Mouse (Mus musculus): ENCODE results near the gene Slc7a7. TPM values are rescaled to one million over a fixed set of nuclear protein-coding genes. Genes with fewer than 3 reads are reported as not detected.

The Slc7a7 gene
- polyA plus RNA-seq, 1 experiment from 2014 or later = 4.3 TPM

GRCm38 (mm10) chr14:54409980-54410810 is 7.4 kb downstream of the Slc7a7 start:
- Histone ChIP-seq H3K27me3 (ENCODE audit: control insufficient read depth, insufficient read depth, low read length) (peaks cover 12% of the 10 kb centered on the region), H3K9ac (ENCODE audit: low read depth, low read length) (peak overlapping the region; percentile 31; the same call in 1 of the 2 replicates), H3K4me1 (replicated peaks; ENCODE audit: control insufficient read depth, insufficient read depth, low read length) (no peaks in the 10 kb centered on the region), H3K4me3 (ENCODE audit: low read depth, low read length) (no peak overlapping the region), H3K4me2 (replicated peaks; ENCODE audit: low read depth, low read length) (no peak overlapping the region), H3K27ac (ENCODE audit: low read depth, low read length) (peak overlapping the region; percentile 24), H3K36me3 (ENCODE audit: control insufficient read depth, insufficient read depth, low read length) (no peaks in the 10 kb centered on the region), H3K9me3 (ENCODE audit: control insufficient read depth, low read length) (no peaks in the 10 kb centered on the region)
- ATAC-seq (ENCODE audit: low FRiP score) (no peak), DNase-seq (ENCODE audit: low spot score) (peak; percentile 24)
- WGBS = 36% methylated on average over 17 of the region's 17 CpGs

DNA sequence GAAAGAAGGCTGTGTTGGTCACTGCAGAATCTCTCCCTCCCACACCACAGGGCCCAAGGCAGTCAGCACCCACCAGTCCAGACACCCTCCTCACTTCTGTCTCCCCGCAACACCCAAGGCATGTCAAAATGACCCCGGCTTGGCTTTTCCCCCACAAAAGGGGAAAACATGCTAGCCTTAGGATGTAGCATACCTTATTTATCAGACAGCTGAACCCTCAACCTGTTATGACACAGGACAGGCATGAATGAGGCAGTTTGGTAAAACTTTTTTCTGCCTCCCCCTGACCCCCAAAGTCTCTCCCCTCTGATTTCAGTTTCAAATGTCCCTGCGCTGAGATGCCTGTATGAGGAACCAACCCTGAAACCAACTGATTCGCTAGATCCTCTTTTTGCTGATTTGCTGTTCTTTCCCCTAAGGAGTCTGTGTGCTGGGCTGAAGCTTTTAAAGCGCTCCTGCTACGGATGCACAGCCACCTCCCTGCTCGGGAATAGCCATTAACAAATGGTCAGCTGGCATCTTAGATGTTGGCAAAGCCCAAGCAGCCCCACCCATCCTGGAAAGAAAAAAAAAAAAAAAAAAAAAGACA is 8.4 kb downstream of the Slc7a7 start:
- 82% methylated on average over 7 of the region's 7 CpGs for WGBS
- Histone ChIP-seq H3K27me3 (ENCODE audit: control insufficient read depth, insufficient read depth, low read length) (peaks cover 5% of the 10 kb centered on the region; the same call in 1 of the 2 replicates), H3K4me3 (ENCODE audit: low read depth, low read length) (no peak overlapping the region), H3K27ac (ENCODE audit: low read depth, low read length) (no peak overlapping the region), H3K4me2 (replicated peaks; ENCODE audit: low read depth, low read length) (no peak overlapping the region), H3K9ac (ENCODE audit: low read depth, low read length) (no peak overlapping the region), H3K36me3 (ENCODE audit: control insufficient read depth, insufficient read depth, low read length) (no peaks in the 10 kb centered on the region), H3K4me1 (replicated peaks; ENCODE audit: control insufficient read depth, insufficient read depth, low read length) (no peaks in the 10 kb centered on the region), H3K9me3 (ENCODE audit: control insufficient read depth, low read length) (no peaks in the 10 kb centered on the region)
- no peak for DNase-seq (ENCODE audit: low spot score)
- no peak for ATAC-seq (ENCODE audit: low FRiP score)

- no peaks in the 10 kb centered on the region for H3K36me3 ChIP-seq (ENCODE audit: control insufficient read depth, insufficient read depth, low read length)
- H3K4me3 ChIP-seq (ENCODE audit: low read depth, low read length) = no peak overlapping the region
- H3K9me3 ChIP-seq (ENCODE audit: control insufficient read depth, low read length) = no peaks in the 10 kb centered on the region
- ATAC-seq (ENCODE audit: low FRiP score) (no peak), DNase-seq (ENCODE audit: low spot score) (no peak)
- H3K9ac ChIP-seq (ENCODE audit: low read depth, low read length) = no peak overlapping the region
- WGBS = 87% methylated on average over 25 of the region's 25 CpGs
- H3K4me1 ChIP-seq (replicated peaks; ENCODE audit: control insufficient read depth, insufficient read depth, low read length) = no peaks in the 10 kb centered on the region
- no peak overlapping the region for H3K27ac ChIP-seq (ENCODE audit: low read depth, low read length)
- peaks cover 2% of the 10 kb centered on the region; the same call in 1 of the 2 replicates for H3K27me3 ChIP-seq (ENCODE audit: control insufficient read depth, insufficient read depth, low read length)
- no peak overlapping the region for H3K4me2 ChIP-seq (replicated peaks; ENCODE audit: low read depth, low read length)
Observed at GRCm38 (mm10) chr14:54408336-54409056, 9.1 kb downstream of the Slc7a7 start.

- ATAC-seq (ENCODE audit: low FRiP score) = no peak
- H3K9me3 ChIP-seq (ENCODE audit: control insufficient read depth, low read length) = no peaks in the 10 kb centered on the region
- H3K4me1 ChIP-seq (replicated peaks; ENCODE audit: control insufficient read depth, insufficient read depth, low read length) = no peaks in the 10 kb centered on the region
- H3K36me3 ChIP-seq (ENCODE audit: control insufficient read depth, insufficient read depth, low read length) = no peaks in the 10 kb centered on the region
- DNase-seq (ENCODE audit: low spot score) = no peak
- no peak overlapping the region for H3K4me3 ChIP-seq (ENCODE audit: low read depth, low read length)
- H3K27ac ChIP-seq (ENCODE audit: low read depth, low read length) = no peak overlapping the region
- no peak overlapping the region for H3K9ac ChIP-seq (ENCODE audit: low read depth, low read length)
- no peaks in the 10 kb centered on the region for H3K27me3 ChIP-seq (ENCODE audit: control insufficient read depth, insufficient read depth, low read length)
- H3K4me2 ChIP-seq (replicated peaks; ENCODE audit: low read depth, low read length) = no peak overlapping the region
- 78% methylated on average over 3 of the region's 3 CpGs for WGBS
Observed at GRCm38 (mm10) chr14:54401723-54402122, 15.9 kb downstream of the Slc7a7 start.

- ATAC-seq (ENCODE audit: low FRiP score) (no peak), DNase-seq (ENCODE audit: low spot score) (no peak)
- no peaks in the 10 kb centered on the region for H3K36me3 ChIP-seq (ENCODE audit: control insufficient read depth, insufficient read depth, low read length)
- H3K9ac ChIP-seq (ENCODE audit: low read depth, low read length) = no peak overlapping the region
- no peak overlapping the region for H3K27ac ChIP-seq (ENCODE audit: low read depth, low read length)
- no peak overlapping the region for H3K4me2 ChIP-seq (replicated peaks; ENCODE audit: low read depth, low read length)
- H3K9me3 ChIP-seq (ENCODE audit: control insufficient read depth, low read length) = no peaks in the 10 kb centered on the region
- no peak overlapping the region for H3K4me3 ChIP-seq (ENCODE audit: low read depth, low read length)
- H3K4me1 ChIP-seq (replicated peaks; ENCODE audit: control insufficient read depth, insufficient read depth, low read length) = no peaks in the 10 kb centered on the region
- no peaks in the 10 kb centered on the region for H3K27me3 ChIP-seq (ENCODE audit: control insufficient read depth, insufficient read depth, low read length)
- WGBS = 56% methylated on average over 8 of the region's 8 CpGs
Observed at GRCm38 (mm10) chr14:54398921-54399382, 18.6 kb downstream of the Slc7a7 start.

DNA sequence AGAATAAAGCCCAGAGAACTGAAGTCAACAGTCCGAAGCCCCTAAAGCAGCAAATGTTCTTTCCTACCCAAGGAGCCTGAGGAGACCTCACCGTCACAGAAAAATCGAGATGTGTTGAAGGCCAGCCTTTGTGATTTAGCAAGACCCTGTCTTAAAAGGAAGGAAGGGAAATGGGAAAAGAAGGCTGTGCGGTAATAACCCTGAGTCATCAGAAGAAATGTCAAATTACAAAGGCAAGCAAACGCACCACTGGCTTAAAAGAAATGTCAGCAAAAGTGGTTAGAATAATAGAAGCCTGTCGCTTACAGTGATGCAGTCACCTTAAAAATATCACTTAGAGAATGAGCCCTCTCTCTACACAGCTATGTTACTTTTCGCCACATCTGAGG is 19.1 kb downstream of the Slc7a7 start:
- Histone ChIP-seq H3K4me3 (ENCODE audit: low read depth, low read length) (no peak overlapping the region), H3K27ac (ENCODE audit: low read depth, low read length) (no peak overlapping the region), H3K4me2 (replicated peaks; ENCODE audit: low read depth, low read length) (no peak overlapping the region), H3K9me3 (ENCODE audit: control insufficient read depth, low read length) (no peaks in the 10 kb centered on the region), H3K9ac (ENCODE audit: low read depth, low read length) (no peak overlapping the region), H3K36me3 (ENCODE audit: control insufficient read depth, insufficient read depth, low read length) (no peaks in the 10 kb centered on the region), H3K27me3 (ENCODE audit: control insufficient read depth, insufficient read depth, low read length) (no peaks in the 10 kb centered on the region), H3K4me1 (replicated peaks; ENCODE audit: control insufficient read depth, insufficient read depth, low read length) (no peaks in the 10 kb centered on the region)
- no peak for ATAC-seq (ENCODE audit: low FRiP score)
- no peak for DNase-seq (ENCODE audit: low spot score)
- 75% methylated on average over 7 of the region's 7 CpGs for WGBS

GRCm38 (mm10) chr14:54397872-54398527 is 19.6 kb downstream of the Slc7a7 start:
- ATAC-seq (ENCODE audit: low FRiP score) = no peak
- Histone ChIP-seq H3K4me1 (replicated peaks; ENCODE audit: control insufficient read depth, insufficient read depth, low read length) (no peaks in the 10 kb centered on the region), H3K36me3 (ENCODE audit: control insufficient read depth, insufficient read depth, low read length) (no peaks in the 10 kb centered on the region), H3K4me2 (replicated peaks; ENCODE audit: low read depth, low read length) (no peak overlapping the region), H3K4me3 (ENCODE audit: low read depth, low read length) (no peak overlapping the region), H3K9me3 (ENCODE audit: control insufficient read depth, low read length) (no peaks in the 10 kb centered on the region), H3K27me3 (ENCODE audit: control insufficient read depth, insufficient read depth, low read length) (no peaks in the 10 kb centered on the region), H3K9ac (ENCODE audit: low read depth, low read length) (no peak overlapping the region), H3K27ac (ENCODE audit: low read depth, low read length) (no peak overlapping the region)
- 72% methylated on average over 7 of the region's 7 CpGs for WGBS
- no peak for DNase-seq (ENCODE audit: low spot score)

GRCm38 (mm10) chr14:54396685-54397084 is 20.9 kb downstream of the Slc7a7 start:
- no peak for ATAC-seq (ENCODE audit: low FRiP score)
- no peaks in the 10 kb centered on the region for H3K9me3 ChIP-seq (ENCODE audit: control insufficient read depth, low read length)
- H3K27me3 ChIP-seq (ENCODE audit: control insufficient read depth, insufficient read depth, low read length) = no peaks in the 10 kb centered on the region
- no peaks in the 10 kb centered on the region for H3K4me1 ChIP-seq (replicated peaks; ENCODE audit: control insufficient read depth, insufficient read depth, low read length)
- H3K4me3 ChIP-seq (ENCODE audit: low read depth, low read length) = no peak overlapping the region
- DNase-seq (ENCODE audit: low spot score) = no peak
- no peak overlapping the region for H3K27ac ChIP-seq (ENCODE audit: low read depth, low read length)
- no peak overlapping the region for H3K9ac ChIP-seq (ENCODE audit: low read depth, low read length)
- 93% methylated on average over 7 of the region's 7 CpGs for WGBS
- no peaks in the 10 kb centered on the region for H3K36me3 ChIP-seq (ENCODE audit: control insufficient read depth, insufficient read depth, low read length)
- no peak overlapping the region for H3K4me2 ChIP-seq (replicated peaks; ENCODE audit: low read depth, low read length)

Measured in hindbrain, embryonic 11.5 days (tissue).